Mouse (Mus musculus) large intestine, adult 2 months (tissue): ENCODE results near the gene Gm21981. TPM values are rescaled to one million over a fixed set of nuclear protein-coding genes. Genes with fewer than 3 reads are reported as not detected.
"Not testable (repeated sequence)": the region's sequence is repeated elsewhere in the genome, so short reads cannot be mapped to it uniquely, and the experiment has no call there.

Source experiments
- DNase-seq: peaks from one replicate; pipeline ENCODE4 v3.0.0-alpha.2; 2012; ENCODE audit warnings: low read depth, low spot score
- WGBS: fragments of 180-500 bp; shearing (Covaris S2); methylation state at CpG from one replicate; pipeline ENCODE4 v1.1.7; 2018; 5-methylcytosine and 5-hydroxymethylcytosine counted together
- polyA plus RNA-seq: library from polyadenylated mRNA; depleted of rRNA; stranded (reverse); fragments of >200 nt; gene quantifications from 2 replicates; pipeline ENCODE4 v1.2.3, GENCODE M21; 2012; rRNA removed

Gm21981 gene
- polyA plus RNA-seq, 1 experiment: 0.87 TPM

DNA sequence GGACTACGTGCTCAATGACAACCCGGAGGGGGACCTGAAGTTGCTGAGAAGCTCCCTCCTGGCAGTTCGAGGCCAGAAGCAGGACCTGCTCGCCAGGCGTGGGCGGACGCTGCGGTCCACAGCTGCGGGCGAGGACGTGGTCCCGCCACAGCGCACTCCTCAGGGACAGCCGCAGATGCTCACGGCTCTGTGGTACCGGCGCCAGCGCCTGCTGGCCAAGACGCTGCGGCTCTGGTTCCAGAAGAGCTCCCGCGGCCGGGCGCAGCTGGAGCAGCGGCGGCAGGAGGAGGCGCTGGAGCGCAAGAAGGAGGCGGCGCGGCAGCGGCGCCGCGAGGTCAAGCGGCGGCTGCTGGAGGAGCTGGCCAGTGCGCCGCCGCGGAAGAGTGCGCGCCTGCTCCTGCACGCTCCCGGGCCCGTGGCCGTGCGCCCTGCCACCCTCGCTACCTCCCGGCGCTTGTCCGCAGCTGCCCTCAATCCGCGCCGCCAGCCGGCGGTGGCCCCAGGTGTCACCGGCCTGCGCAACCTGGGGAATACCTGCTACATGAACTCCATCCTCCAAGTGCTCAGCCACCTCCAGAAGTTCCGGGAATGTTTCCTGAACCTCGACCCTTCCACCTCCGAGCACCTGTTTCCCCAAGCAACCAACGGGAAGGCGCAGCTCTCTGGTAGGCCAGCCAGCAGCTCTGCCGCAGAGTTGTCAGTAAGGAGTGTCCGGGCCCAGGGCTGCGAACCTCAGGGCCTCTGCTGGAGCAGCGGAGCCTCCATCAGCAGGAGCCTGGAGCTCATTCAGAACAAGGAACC is 21.7 kb downstream of the Gm21981 start:
- DNase-seq: no peak
- 53% methylated on average over 68 of the region's 68 CpGs for WGBS

DNA sequence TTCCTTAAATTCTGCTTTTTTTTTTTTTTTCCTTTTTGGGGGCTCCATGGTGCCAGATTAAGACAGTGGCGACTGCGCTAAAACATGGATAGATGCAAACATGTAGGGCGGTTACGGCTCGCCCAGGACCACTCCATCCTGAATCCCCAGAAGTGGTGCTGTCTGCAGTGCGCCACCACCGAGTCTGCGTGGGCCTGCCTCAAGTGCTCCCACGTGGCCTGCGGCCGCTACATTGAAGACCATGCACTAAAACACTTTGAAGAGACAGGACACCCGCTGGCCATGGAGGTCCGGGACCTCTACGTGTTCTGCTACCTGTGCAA is 22.3 kb downstream of the Gm21981 start:
- 78% methylated on average over 14 of the region's 14 CpGs for WGBS
- DNase-seq: no peak

DNA sequence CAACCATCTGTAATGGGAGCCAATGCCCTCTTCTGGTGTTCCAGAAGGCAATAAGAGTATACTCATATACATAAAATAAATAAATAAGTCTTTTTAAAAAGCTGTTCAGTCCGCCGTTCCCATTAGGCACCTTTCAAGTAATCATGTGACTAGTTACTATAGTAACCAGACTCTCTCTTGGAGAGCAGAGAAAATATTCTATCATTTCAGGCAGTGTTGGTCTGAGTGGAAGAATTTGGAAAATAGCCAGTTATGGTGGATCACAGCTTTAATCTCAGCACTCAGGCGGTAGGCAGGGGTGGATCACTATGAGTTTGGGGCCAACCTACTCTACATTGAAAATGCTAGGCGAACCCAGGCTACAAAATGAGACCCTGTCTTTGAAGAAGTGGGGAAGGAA is 25.1 kb downstream of the Gm21981 start:
- DNase-seq: no peak
- 79% methylated on average over 4 of the region's 4 CpGs for WGBS

DNA sequence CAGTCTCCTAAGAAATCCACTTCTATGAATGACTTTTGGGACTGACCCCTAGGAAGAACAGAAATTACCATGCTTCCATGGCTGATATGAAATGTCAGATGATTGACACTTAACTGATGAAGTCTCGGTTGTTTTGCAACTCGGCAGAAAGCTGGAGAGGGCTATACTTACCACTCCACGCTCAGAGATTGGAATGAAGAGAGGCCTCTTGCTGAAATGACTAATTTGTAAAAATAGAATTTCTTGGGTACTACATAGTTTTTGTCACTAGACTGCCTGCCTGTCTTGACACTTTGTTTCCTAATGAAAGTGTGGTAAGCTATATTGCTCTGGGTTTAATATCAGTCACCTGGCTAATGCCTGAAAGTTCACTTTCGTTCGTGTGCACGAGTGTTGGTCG is 29.8 kb downstream of the Gm21981 start:
- DNase-seq: no peak
- 75% methylated on average over 7 of the region's 7 CpGs for WGBS

DNA sequence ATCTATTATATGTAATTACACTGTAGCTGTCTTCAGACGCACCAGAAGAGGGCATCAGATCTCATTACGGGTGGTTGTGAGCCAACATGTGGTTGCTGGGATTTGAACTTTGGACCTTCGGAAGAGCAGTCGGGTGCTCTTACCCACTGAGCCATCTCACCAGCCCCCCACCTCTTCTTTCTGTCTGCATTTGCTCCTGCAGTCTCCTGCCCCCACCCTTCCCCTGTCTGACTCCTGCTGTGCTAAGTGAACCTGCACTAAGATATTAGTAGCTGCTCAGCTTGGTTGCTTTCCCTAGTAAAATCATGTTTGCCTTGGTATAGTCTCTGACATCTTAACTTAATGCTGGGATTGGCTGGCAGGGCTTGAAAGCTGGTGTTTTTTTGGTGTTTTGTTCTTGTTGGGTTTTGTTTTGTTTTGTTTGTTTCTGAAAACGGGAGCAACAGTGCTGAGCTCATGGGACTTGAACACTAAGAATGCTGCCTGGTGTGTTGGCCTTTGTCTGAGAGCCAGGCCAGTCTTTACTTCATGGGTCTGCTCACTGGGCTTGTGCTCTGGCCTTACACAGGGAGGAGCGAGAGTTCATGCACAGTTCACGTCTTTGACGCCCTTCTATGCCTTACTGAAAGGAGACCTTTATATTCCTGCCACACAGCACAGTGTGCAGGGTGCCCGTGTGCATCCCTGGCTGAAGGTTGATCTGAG is 31.1 kb downstream of the Gm21981 start:
- WGBS: 65% methylated on average over 9 of the region's 9 CpGs
- DNase-seq: no peak

DNA sequence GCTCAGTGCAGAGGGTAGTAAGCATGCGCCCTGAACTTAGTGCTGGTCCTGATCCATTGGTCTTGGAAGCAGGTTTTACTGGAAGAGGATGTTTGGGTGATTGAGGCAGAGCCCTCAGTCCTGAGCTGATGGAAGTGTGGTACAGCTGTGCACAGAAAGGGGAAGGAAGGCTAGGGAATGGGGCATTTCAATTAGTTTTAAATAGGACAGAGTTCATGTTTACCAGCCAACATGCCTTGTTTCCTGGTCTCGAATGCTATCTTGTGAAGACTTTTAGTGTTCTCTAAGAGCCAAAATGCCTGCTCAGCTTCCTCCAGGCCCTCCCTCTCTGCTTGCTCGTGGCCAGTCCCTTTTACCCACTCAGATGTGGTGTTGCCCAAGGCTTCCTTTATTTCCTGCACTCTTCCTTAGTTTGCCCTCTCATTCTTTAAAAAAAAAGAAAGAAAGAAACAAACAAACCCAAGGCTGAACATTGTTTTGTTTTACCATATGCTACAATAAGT is 35.5 kb downstream of the Gm21981 start:
- WGBS: 38% methylated on average over 3 of the region's 3 CpGs
- no peak for DNase-seq

DNA sequence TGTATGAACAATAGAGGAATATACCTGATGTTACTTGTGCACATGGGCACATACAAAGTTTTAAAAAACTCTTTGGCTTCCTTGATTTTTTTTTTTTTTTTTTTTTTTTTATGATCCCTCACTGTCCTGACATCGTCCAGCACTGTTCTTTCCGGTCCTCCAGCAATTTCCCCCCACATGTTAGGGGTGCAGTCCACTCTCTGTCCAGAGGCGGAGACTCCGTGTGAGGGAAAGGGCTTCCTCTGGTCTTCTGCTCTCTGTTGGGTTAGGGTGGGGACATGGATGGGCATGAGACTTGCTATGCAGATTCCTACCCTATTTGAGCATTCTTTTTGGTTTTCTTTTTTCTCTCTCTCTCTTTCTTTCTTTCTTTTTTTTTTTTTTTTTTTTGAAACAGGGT is 36.4 kb downstream of the Gm21981 start:
- no peak for DNase-seq
- WGBS: 58% methylated on average over 4 of the region's 4 CpGs

DNA sequence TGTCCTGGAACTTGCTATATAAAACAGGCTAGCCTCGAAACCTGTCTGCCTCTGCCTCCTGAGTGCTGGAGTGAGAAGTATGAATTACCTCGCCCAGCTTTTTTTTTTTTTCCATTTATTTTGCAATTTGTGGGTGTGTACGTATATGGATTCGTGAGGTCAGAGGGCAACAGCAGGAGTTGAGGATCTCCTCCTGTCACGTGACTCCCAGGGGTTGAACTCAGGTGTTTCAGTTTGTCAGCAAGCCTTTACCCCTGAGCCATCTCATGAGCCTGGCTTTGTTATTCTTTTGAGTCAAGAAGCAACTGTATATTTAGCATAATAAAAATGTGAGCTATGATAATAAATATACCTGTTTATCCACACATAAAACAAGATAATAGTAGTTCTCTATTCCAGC is 38.6 kb downstream of the Gm21981 start:
- WGBS: 47% methylated on average over 5 of the region's 5 CpGs
- no peak for DNase-seq

DNA sequence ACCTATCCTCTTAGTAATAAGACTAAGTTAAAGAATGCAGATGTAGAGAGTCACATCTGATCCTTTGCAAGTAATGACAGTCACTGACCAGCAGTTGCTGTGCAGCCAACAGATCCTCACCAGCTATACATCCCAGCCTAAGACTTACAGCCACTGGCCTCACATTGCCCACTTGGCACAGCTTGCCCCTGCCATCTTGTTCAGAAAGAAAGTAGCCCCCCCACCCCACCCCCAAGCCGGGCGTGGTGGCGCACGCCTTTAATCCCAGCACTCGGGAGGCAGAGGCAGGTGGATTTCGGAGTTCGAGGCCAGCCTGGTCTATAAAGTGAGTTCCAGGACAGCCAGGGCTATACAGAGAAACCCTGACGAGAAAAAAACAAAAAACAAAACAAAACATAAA is 39.9 kb downstream of the Gm21981 start:
- not testable (repeated sequence) for DNase-seq
- WGBS: 89% methylated on average over 8 of the region's 8 CpGs

DNA sequence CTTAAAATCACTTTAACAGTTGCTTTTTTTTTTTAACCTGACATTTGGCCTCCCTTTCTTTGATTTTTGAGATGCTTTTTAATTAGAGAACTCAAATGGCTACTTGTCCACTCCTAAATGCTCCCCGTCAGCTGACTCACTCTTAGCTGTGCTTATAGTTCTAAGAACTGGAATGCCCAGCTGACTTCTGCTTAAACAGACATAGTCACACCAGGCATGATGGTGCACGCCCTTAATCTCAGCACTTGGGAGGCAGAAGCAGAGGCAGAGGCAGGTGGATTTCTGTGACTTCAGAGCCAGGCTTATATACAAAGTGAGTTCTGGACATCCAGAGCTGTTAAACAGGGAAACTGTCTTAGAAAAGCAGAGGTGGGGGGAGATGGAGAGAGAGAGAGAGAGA is 42.3 kb downstream of the Gm21981 start:
- DNase-seq: no peak
- 88% methylated on average over 2 of the region's 2 CpGs for WGBS

DNA sequence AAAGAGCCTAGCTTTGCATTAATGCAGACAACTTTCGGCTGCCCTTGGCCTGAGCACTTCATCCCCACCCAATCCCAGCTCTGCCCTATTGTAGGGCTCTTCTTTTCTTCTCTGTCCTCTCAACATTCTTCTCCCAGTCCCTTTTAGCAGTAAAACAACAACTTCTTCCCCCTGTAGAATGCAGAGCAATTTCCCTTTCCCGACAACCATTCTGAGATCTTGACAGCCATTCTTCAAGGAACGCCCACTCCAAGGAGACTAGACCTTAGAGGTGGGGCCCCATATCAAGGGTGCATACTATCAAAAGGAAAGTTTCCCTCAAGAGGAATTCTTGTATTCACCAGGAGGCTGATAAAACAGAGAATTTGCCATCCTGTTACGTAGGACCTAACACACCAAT is 45.3 kb downstream of the Gm21981 start:
- WGBS: 79% methylated on average over 4 of the region's 4 CpGs

DNA sequence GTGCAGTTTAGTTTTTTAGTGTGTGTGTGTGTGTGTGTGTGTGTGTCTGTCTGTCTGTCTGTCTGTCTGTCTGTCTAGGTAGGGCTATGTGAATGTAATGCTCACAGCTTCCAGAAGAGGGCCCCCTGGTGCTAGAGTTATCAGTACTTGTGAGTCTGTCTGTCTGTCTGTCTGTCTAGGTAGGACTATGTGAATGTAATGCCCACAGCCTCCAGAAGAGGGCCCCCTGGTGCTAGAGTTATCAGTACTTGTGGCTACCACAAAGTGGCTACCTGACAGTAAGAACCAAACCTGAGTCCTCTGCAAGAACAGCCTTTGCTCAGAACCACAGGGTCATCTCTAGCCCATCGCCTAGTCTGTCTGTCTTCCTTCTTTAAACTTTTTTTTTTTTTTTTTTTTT is 47.6 kb downstream of the Gm21981 start:
- DNase-seq: peak; percentile 50
- WGBS: 93% methylated on average over 1 of the region's 1 CpGs

More for the DNA sequence above, 45.3 kb downstream of the Gm21981 start:
- DNase-seq: no peak

DNA sequence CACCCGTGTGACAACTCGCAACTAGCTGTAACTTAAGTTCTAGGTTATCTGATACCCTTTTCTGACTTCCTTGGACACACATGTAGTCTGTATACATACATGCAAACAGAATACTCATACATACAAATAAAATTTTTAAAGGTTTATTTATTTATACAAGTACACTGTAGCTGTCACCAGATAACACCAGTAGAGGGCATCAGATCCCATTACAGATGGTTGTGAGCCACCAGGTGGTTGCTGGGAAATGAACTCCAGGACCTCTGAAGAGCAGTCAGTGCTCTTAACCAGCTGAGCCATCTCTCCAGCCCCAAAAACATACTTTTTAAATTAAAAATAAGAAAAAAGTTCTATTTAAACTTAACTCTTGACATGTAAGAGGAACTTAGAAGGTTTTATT is 51.3 kb downstream of the Gm21981 start:
- 85% methylated on average over 2 of the region's 2 CpGs for WGBS
- DNase-seq: no peak

Other genes starting within 250 kb of the Gm21981 start
- 15.3 and 19.7 TPM in 2 replicates for gene Taf8, start 192.2 kb downstream of the Gm21981 start, polyA plus RNA-seq
- gene Ccnd3, start 189.4 kb downstream of the Gm21981 start, polyA plus RNA-seq: 57.0 and 63.7 TPM in 2 replicates
- gene Bysl, start 83.0 kb downstream of the Gm21981 start, polyA plus RNA-seq: 8.4 and 10.4 TPM in 2 replicates
- 21.7 and 23.7 TPM in 2 replicates for gene Med20, start 82.9 kb downstream of the Gm21981 start, polyA plus RNA-seq
- 0.14 and 0.17 TPM in 2 replicates for gene Gm20517, start 82.9 kb downstream of the Gm21981 start, polyA plus RNA-seq
- gene Usp49, start 63.8 kb downstream of the Gm21981 start, polyA plus RNA-seq: 5.0 and 9.2 TPM in 2 replicates
- gene Tomm6, start 6.1 kb downstream of the Gm21981 start, polyA plus RNA-seq: 105 and 126 TPM in 2 replicates
- 4.4 and 7.3 TPM in 2 replicates for gene Frs3, start 5.4 kb downstream of the Gm21981 start, polyA plus RNA-seq
- gene Prickle4, start 281 bp upstream of the Gm21981 start, polyA plus RNA-seq: 0.56 and 0.86 TPM in 2 replicates
- 3.9 and 21.9 TPM in 2 replicates for gene Pgc, start 32.4 kb upstream of the Gm21981 start, polyA plus RNA-seq
- gene Tfeb, start 42.6 kb upstream of the Gm21981 start, polyA plus RNA-seq: 18.0 and 20.3 TPM in 2 replicates
- 4.3 and 4.6 TPM in 2 replicates for gene Mdfi, start 140.2 kb upstream of the Gm21981 start, polyA plus RNA-seq
- 46.2 and 62.4 TPM in 2 replicates for gene Foxp4, start 230.2 kb upstream of the Gm21981 start, polyA plus RNA-seq